Mouse (Mus musculus): ENCODE data around the gene Mipol1. TPM values are rescaled to one million over a fixed set of nuclear protein-coding genes. Genes with fewer than 3 reads are reported as not detected.

Mipol1 gene
- 6.8 and 7.3 TPM in 2 replicates for polyA plus RNA-seq (2015; fragmentation: Nextera tagmentation; extraction: Ambion mirVana)

GRCm38 (mm10) chr12:57230192-57230706 is at the start of gene Mipol1, which contains the start of gene Prps1l3:
Gene Mipol1, plus strand, starts transcription at chr12:57230427.
Gene Prps1l3, plus strand, starts transcription at chr12:57230412.
- Histone ChIP-seq H3K4me2 (replicated peaks) (peak within 1 kb of the TSS; percentile 60), H3K27me3 (no peaks in the 10 kb centered on the region), H3K9ac (replicated peaks) (peak within 1 kb of the TSS; percentile 77), H3K27ac (replicated peaks) (peak within 1 kb of the TSS; percentile 82), H3K4me3 (peak within 1 kb of the TSS; percentile 88), H3K4me1 (peaks cover 9% of the 10 kb centered on the region), H3K36me3 (no peaks in the 10 kb centered on the region), H3K9me3 (no peaks in the 10 kb centered on the region)
- WGBS, result under 1% methylated on average over 58 of the region's 58 CpGs
- peak; percentile 98 for ATAC-seq (replicated peaks)

- H3K4me3 ChIP-seq, result no peak overlapping the region
- no peaks in the 10 kb centered on the region for H3K36me3 ChIP-seq
- no peak overlapping the region for H3K27ac ChIP-seq (replicated peaks)
- H3K4me2 ChIP-seq (replicated peaks), result no peak overlapping the region
- 59% methylated on average over 2 of the region's 2 CpGs for WGBS
- no peak for ATAC-seq (replicated peaks)
- peaks cover 4% of the 10 kb centered on the region; the same call in 1 of the 2 replicates for H3K4me1 ChIP-seq
- H3K9me3 ChIP-seq, result no peaks in the 10 kb centered on the region
- H3K27me3 ChIP-seq, result no peaks in the 10 kb centered on the region
- H3K9ac ChIP-seq (replicated peaks), result no peak overlapping the region
These were observed 45.7 kb upstream of the Mipol1 start for GRCm38 (mm10) chr12:57184401-57185147.

- Histone ChIP-seq H3K4me2 (replicated peaks) (no peak overlapping the region), H3K36me3 (no peaks in the 10 kb centered on the region), H3K4me1 (no peaks in the 10 kb centered on the region), H3K9me3 (no peaks in the 10 kb centered on the region), H3K27ac (replicated peaks) (no peak overlapping the region), H3K27me3 (no peaks in the 10 kb centered on the region), H3K4me3 (no peak overlapping the region), H3K9ac (replicated peaks) (no peak overlapping the region)
- ATAC-seq (replicated peaks), result no peak
- 0% methylated on average over 1 of the region's 1 CpGs for WGBS
These were observed 44.8 kb upstream of the Mipol1 start for GRCm38 (mm10) chr12:57185475-57185874.

GRCm38 (mm10) chr12:57186126-57186525 is 44.1 kb upstream of the Mipol1 start:
- H3K4me3 ChIP-seq, result no peak overlapping the region
- H3K9ac ChIP-seq (replicated peaks), result no peak overlapping the region
- 70% methylated on average over 2 of the region's 2 CpGs for WGBS
- H3K36me3 ChIP-seq, result no peaks in the 10 kb centered on the region
- ATAC-seq (replicated peaks), result no peak
- H3K27me3 ChIP-seq, result no peaks in the 10 kb centered on the region
- H3K4me1 ChIP-seq, result no peaks in the 10 kb centered on the region
- H3K9me3 ChIP-seq, result no peaks in the 10 kb centered on the region
- H3K4me2 ChIP-seq (replicated peaks), result no peak overlapping the region
- no peak overlapping the region for H3K27ac ChIP-seq (replicated peaks)

GRCm38 (mm10) chr12:57187032-57187431 is 43.2 kb upstream of the Mipol1 start:
- Histone ChIP-seq H3K27me3 (no peaks in the 10 kb centered on the region), H3K4me2 (replicated peaks) (no peak overlapping the region), H3K9ac (replicated peaks) (no peak overlapping the region), H3K27ac (replicated peaks) (no peak overlapping the region), H3K4me3 (no peak overlapping the region), H3K4me1 (no peaks in the 10 kb centered on the region), H3K36me3 (no peaks in the 10 kb centered on the region), H3K9me3 (no peaks in the 10 kb centered on the region)
- 89% methylated on average over 4 of the region's 4 CpGs for WGBS
- no peak for ATAC-seq (replicated peaks)

GRCm38 (mm10) chr12:57194609-57195008 is 35.6 kb upstream of the Mipol1 start:
- peaks cover 9% of the 10 kb centered on the region for H3K4me1 ChIP-seq
- H3K9me3 ChIP-seq, result no peaks in the 10 kb centered on the region
- no peak overlapping the region for H3K9ac ChIP-seq (replicated peaks)
- no peaks in the 10 kb centered on the region for H3K36me3 ChIP-seq
- H3K4me2 ChIP-seq (replicated peaks), result no peak overlapping the region
- WGBS, result 31% methylated on average over 3 of the region's 3 CpGs
- ATAC-seq (replicated peaks), result 0 out of 2 replicates have a peak, but pooled peaks have one; percentile 47
- H3K27ac ChIP-seq (replicated peaks), result no peak overlapping the region
- H3K4me3 ChIP-seq, result no peak overlapping the region
- 0 out of 2 replicates have a peak, but pooled peaks cover 7% of the 10 kb centered on the region for H3K27me3 ChIP-seq

GRCm38 (mm10) chr12:57196286-57196607 is 34.0 kb upstream of the Mipol1 start:
- Histone ChIP-seq H3K4me3 (peak overlapping the region; percentile 47), H3K4me1 (peaks cover 9% of the 10 kb centered on the region), H3K36me3 (no peaks in the 10 kb centered on the region), H3K27ac (replicated peaks) (no peak overlapping the region), H3K4me2 (replicated peaks) (peak overlapping the region; percentile 95), H3K9me3 (no peaks in the 10 kb centered on the region), H3K27me3 (0 out of 2 replicates have a peak, but pooled peaks cover 7% of the 10 kb centered on the region), H3K9ac (replicated peaks) (peak overlapping the region; percentile 45; the same call in 1 of the 2 replicates)
- WGBS, result 11% methylated on average over 8 of the region's 8 CpGs
- ATAC-seq (replicated peaks), result no peak

- ATAC-seq (replicated peaks), result peak; percentile 35
- 0 out of 2 replicates have a peak, but pooled peaks cover 7% of the 10 kb centered on the region for H3K27me3 ChIP-seq
- H3K9ac ChIP-seq (replicated peaks), result peak overlapping the region; percentile 45
- peaks cover 9% of the 10 kb centered on the region for H3K4me1 ChIP-seq
- WGBS, result 2% methylated on average over 59 of the region's 59 CpGs
- peak overlapping the region; percentile 95 for H3K4me2 ChIP-seq (replicated peaks)
- no peak overlapping the region for H3K27ac ChIP-seq (replicated peaks)
- H3K36me3 ChIP-seq, result no peaks in the 10 kb centered on the region
- H3K4me3 ChIP-seq, result peak overlapping the region; percentile 47
- no peaks in the 10 kb centered on the region for H3K9me3 ChIP-seq
These were observed 33.4 kb upstream of the Mipol1 start for GRCm38 (mm10) chr12:57196608-57197362.

GRCm38 (mm10) chr12:57197363-57198026 is 32.7 kb upstream of the Mipol1 start, which contains the start of gene Slc25a21:
Gene Slc25a21, minus strand, starts transcription at chr12:57197472.
- no peak for ATAC-seq (replicated peaks)
- 0 out of 2 replicates have a peak, but pooled peaks cover 7% of the 10 kb centered on the region for H3K27me3 ChIP-seq
- H3K36me3 ChIP-seq, result no peaks in the 10 kb centered on the region
- H3K4me3 ChIP-seq, result peak within 1 kb of the TSS; percentile 47
- 64% methylated on average over 10 of the region's 10 CpGs for WGBS
- peak within 1 kb of the TSS; percentile 45 for H3K9ac ChIP-seq (replicated peaks)
- H3K4me2 ChIP-seq (replicated peaks), result peak within 1 kb of the TSS; percentile 95
- peaks cover 9% of the 10 kb centered on the region for H3K4me1 ChIP-seq
- no peak within 1 kb of the TSS for H3K27ac ChIP-seq (replicated peaks)
- H3K9me3 ChIP-seq, result no peaks in the 10 kb centered on the region

GRCm38 (mm10) chr12:57198269-57198668 is 32.0 kb upstream of the Mipol1 start:
- no peak overlapping the region for H3K4me2 ChIP-seq (replicated peaks)
- peaks cover 9% of the 10 kb centered on the region for H3K4me1 ChIP-seq
- H3K4me3 ChIP-seq, result no peak overlapping the region
- H3K27me3 ChIP-seq, result 0 out of 2 replicates have a peak, but pooled peaks cover 7% of the 10 kb centered on the region
- no peaks in the 10 kb centered on the region for H3K9me3 ChIP-seq
- no peak overlapping the region for H3K9ac ChIP-seq (replicated peaks)
- H3K36me3 ChIP-seq, result no peaks in the 10 kb centered on the region
- ATAC-seq (replicated peaks), result no peak
- H3K27ac ChIP-seq (replicated peaks), result no peak overlapping the region

GRCm38 (mm10) chr12:57199427-57199826 is 30.8 kb upstream of the Mipol1 start:
- Histone ChIP-seq H3K4me1 (peaks cover 9% of the 10 kb centered on the region), H3K4me3 (no peak overlapping the region), H3K36me3 (no peaks in the 10 kb centered on the region), H3K4me2 (replicated peaks) (no peak overlapping the region), H3K9me3 (no peaks in the 10 kb centered on the region), H3K9ac (replicated peaks) (no peak overlapping the region), H3K27ac (replicated peaks) (no peak overlapping the region), H3K27me3 (0 out of 2 replicates have a peak, but pooled peaks cover 7% of the 10 kb centered on the region)
- ATAC-seq (replicated peaks), result no peak
- 92% methylated on average over 2 of the region's 2 CpGs for WGBS

Measured in forebrain, embryonic 15.5 days (tissue).